Mouse (Mus musculus) brain, adult 2 months (tissue): ENCODE data around the gene Ehd2.
"Not testable (repeated sequence)": the region's sequence is repeated elsewhere in the genome, so short reads cannot be mapped to it uniquely, and the experiment has no call there.

Source experiments
- DNase-seq: peaks from one replicate; pipeline ENCODE4 v3.0.0; 2011; ENCODE audit warnings: low read depth, low spot score

The Ehd2 gene

GRCm38 (mm10) chr7:15947653-15948260 lies 19.6 kb downstream of the Ehd2 start:
- DNase-seq, result no peak

DNA sequence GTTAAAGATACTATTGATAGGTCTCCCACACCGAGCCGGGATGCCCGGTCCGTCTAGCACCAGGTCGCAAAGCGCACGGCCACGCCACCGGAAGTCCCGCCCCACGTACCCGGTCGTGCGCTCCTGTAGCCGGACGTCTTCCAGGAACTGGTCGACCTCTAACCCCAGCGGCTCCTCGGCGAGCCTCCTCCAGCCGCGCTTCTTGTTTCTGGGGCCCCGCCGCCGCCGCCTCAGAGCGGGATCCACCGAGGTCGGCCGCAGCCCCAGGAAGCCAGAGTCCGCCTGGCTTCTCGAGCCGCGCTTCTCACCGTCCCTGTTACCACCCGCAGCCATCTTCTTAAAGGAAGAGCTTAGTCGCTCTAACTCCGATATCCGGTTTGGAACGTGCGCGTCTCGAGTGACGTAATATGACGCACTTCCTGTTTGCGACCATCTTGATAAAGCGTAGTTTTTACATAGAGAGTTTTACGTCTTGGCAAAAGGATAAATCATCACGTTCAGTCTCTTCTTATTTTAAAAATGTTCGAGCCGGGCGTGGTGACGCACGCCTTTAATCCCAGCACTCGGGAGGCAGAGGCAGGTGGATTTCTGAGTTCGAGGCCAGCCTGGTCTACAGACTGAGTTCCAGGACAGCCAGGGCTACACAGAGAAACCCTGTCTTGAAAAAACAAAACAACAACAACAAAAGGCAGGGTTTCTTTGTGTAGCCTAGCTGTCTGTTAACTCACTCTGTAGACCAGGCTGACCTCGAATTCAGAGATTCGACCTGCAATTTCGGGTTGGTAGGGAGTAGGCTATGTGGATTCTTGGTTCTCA lies 21.4 kb downstream of the Ehd2 start, which contains the start of gene Nop53:
Gene Nop53 (minus strand): TSS at position 354 of the 816 bp plus-strand sequence.
- DNase-seq, result peak; percentile 100

- no peak for DNase-seq
These were observed 22.2 kb downstream of the Ehd2 start for GRCm38 (mm10) chr7:15945211-15945610.

DNA sequence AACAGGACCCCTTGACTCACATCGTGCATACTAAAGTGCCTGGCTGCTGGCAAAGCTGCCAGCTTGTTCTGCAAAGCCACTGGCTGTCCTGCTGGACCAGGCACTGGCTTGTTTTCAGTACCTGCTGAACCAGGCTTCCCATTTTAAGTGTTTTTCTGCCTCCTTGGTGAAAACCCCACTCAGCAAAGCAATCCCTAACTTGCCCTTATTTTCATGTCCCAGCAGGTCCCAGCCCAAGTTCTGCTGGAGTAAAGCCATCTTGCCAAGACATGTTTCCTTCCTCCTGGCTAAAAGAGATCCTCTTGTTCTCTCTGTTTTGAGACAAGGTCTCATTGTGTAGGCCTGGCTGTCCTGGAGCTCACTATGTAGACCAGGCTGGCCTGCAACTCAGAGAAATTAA lies 23.1 kb downstream of the Ehd2 start:
- DNase-seq, result no peak

DNA sequence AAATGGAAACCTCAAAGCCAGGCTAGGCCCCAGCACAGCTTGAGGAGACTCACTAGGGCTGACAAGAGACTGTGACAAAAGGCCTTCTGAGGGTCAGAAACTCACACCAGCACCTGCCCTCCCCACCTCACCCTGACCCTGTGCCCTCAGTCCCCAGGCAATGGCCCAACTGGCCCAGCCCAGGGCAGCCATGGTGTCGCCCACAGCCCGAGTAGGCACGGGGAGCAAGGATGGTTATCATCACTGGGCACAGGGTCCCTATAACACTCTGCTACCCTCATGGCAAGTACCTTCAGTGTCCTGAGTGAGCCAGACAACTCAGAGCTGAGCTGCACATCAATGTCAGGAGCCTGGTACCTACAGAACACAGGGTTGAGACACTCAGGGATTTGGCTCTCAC lies 28.7 kb downstream of the Ehd2 start:
- no peak for DNase-seq

- no peak for DNase-seq
These were observed 29.9 kb downstream of the Ehd2 start for GRCm38 (mm10) chr7:15937491-15937890.

GRCm38 (mm10) chr7:15933437-15934359 lies 33.7 kb downstream of the Ehd2 start:
- peak; percentile 72 for DNase-seq

- no peak for DNase-seq
These were observed 35.7 kb downstream of the Ehd2 start for GRCm38 (mm10) chr7:15931635-15932034.

- no peak for DNase-seq
These were observed 36.8 kb downstream of the Ehd2 start for GRCm38 (mm10) chr7:15930543-15930942.

- peak; percentile 66 for DNase-seq
These were observed 37.5 kb downstream of the Ehd2 start for GRCm38 (mm10) chr7:15929910-15930309.

DNA sequence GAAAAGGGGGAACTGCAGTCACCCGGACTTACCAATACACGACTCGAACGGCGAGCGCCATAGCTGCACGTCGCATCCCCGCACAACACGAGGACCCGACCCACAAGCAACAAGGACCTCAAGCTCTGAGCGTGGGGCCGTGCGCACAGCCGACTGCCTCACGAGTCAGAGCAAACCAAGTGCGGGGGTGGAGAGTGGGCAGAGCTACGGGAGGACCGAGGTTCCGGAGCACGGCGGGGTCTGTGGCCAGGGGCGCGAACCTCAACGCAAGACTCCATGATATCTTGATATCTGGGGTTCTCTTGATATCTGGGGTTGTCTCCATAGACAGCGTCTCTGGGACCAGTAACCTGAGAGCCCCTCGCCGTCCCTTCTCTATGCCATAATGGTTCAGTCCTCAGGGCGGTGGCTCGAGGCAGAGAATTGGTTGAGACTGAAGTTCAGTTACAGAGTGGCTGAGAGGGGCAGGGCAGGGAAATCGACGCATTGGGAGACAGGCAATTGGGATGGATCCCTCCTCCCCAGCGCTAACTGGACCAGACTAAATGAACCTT lies 45.1 kb downstream of the Ehd2 start, which contains the start of gene Selenow:
Gene Selenow (minus strand): TSS at position 183 of the 554 bp plus-strand sequence.
- peak; percentile 98 for DNase-seq

GRCm38 (mm10) chr7:15921796-15922195 lies 45.6 kb downstream of the Ehd2 start:
- DNase-seq, result peak; percentile 65

- peak; percentile 75 for DNase-seq
These were observed 46.6 kb downstream of the Ehd2 start for GRCm38 (mm10) chr7:15920645-15921190.

- DNase-seq, result no peak
These were observed 47.4 kb downstream of the Ehd2 start for GRCm38 (mm10) chr7:15919947-15920346.

DNA sequence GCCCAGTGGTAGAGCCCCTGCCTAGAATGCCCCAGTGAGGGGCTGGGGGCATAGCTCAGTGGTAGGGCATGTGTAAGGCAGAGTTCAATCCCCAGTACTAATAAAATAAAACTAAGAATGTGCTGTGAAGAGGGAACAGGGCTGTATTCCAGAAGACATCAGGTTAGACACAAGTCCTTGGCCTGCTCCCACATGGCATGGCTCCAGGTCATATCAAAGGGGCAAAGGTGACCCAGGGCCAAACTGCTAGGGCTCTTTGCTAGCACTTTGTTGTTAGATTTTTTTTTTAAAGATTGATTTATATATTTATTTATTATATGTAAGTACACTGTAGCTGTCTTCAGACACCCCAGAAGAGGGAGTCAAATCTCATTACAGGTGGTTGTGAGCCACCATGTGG lies 49.0 kb downstream of the Ehd2 start:
- DNase-seq, result no peak

GRCm38 (mm10) chr7:15916996-15917395 lies 50.4 kb downstream of the Ehd2 start:
- no peak for DNase-seq

DNA sequence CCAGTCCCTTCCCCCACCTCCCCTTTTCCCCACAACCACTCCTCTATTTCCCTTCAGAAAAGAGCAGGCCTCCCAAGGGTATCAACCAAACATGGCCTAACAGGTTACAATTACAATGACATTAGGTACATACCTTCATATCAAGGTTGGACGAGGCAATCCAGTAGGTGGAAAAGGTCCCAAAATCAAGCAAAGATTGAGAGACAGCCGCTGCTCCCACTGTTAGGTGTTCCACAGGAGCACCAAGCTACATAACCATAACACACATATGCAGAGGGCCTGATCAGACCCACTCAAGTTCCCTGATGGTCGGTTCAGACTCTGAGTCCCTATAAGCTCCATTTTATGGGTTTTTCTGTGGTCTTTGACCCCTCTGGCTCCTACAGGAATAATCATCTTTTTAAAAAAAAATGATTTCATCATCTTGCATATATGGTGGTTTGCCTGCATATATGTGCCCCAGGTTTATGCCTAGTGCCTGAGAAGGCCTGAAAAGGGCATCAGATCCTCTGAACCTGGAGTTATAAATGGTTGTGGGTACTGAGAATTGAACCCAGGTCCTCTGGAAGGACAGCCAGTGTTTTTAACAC lies 51.1 kb downstream of the Ehd2 start:
- DNase-seq, result no peak

GRCm38 (mm10) chr7:15915695-15916094 lies 51.7 kb downstream of the Ehd2 start:
- DNase-seq, result not testable (repeated sequence)

- no peak for DNase-seq
These were observed 52.6 kb downstream of the Ehd2 start for GRCm38 (mm10) chr7:15914751-15915150.

- peak; percentile 49 for DNase-seq
These were observed 53.1 kb downstream of the Ehd2 start for GRCm38 (mm10) chr7:15914252-15914651.

DNA sequence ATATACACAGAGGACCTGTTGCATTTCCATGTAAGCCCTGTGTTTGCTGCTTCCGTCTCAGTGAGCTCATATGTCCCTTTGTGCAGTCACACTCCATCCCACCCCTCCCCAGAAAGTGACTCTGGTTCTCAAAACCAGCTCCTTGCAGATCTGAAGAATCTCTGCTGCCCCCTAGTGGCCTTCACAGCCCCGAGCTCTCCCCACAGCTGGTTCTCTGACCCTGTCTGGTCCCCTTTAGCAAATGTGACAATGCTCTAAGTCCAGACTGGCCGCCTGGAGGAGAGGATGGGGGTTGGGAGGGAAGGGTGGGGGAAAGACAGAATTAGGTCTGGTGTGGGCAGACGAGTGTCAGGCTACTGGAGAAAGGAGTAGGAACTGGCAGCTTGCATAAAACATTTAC lies 55.2 kb downstream of the Ehd2 start:
- peak; percentile 90 for DNase-seq
